Mouse (Mus musculus): ENCODE measurements at regions not wholly inside any gene's neighbourhood (a gene's known extent, or its start where the extent isn't known, plus 50 kb on each side); places are given as distances from the start of the nearest gene placed in this dataset.
A peak's percentile ranks its signal among the peaks of the same experiment; 100 is the strongest.
"Not testable (repeated sequence)": the region's sequence is repeated elsewhere in the genome, so short reads cannot be mapped to it uniquely, and the experiment has no call there.

DNA sequence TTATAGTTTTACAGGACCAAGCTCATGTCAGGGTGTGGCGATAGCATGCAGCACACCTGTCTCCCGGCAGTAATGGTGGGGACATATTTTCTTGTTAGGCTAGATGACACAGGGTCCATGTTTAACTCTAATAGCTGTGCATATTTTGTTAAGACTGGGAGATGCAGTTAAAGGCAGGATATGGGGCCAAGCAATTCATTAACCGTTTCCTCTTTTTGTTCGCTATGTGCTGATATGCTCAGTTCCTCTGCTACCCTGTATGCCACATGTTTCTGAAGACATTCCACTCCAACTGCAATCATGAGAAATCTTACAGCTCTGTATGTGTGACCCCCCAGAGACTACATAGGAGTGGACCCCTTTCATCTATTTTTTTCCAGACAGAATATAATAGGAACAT is 104.0 kb upstream of the Stt3b start:
- no peak for DNase-seq (ENCODE audit: low read depth, low spot score)

DNA sequence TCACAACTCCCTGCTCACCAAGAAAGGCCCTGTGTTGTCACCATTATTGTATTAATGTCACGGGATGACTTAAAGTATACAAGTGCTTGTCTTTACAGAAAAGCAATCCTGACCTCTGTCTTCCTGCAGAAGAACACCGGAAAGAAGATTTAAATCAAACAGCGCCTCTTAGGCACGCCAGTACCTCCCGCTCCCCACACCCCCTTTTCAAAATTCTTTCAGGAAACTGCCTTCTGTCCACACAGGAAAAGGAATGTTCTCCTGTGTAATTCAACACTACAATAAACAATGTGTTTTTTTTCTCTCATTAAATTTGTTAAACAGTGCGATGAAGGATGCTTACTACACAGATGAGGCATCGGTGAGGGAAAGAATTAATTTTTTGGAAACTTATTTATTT is 112.6 kb upstream of the Stt3b start:
- no peak for DNase-seq (ENCODE audit: low read depth, low spot score)

DNA sequence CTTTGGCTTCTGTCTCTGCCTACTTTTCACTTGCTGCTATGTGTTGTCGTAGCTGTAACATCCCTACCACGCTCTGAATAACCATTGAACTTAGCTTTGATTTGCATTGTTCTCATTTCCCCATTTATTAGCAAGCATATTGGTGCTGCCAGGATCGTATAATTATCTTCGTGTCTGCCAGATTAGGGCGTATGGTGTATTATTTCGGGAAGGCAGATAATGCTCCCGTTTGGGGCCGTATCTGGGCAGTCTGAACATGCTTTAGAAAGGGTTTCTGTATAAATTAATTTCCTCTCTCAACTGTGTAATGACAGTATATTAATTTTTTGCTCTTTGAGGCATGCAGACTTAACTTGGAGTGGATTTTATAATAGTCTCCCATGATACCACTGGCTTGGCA is 116.5 kb upstream of the Stt3b start:
- no peak for DNase-seq (ENCODE audit: low read depth, low spot score)

GRCm38 (mm10) chr9:115430271-115430670 is 120.0 kb upstream of the Stt3b start:
- no peak for DNase-seq (ENCODE audit: low read depth, low spot score)

GRCm38 (mm10) chr9:115434696-115435095 is 124.5 kb upstream of the Stt3b start:
- DNase-seq (ENCODE audit: low read depth, low spot score), result no peak

GRCm38 (mm10) chr9:115436301-115436700 is 126.1 kb upstream of the Stt3b start:
- no peak for DNase-seq (ENCODE audit: low read depth, low spot score)

DNA sequence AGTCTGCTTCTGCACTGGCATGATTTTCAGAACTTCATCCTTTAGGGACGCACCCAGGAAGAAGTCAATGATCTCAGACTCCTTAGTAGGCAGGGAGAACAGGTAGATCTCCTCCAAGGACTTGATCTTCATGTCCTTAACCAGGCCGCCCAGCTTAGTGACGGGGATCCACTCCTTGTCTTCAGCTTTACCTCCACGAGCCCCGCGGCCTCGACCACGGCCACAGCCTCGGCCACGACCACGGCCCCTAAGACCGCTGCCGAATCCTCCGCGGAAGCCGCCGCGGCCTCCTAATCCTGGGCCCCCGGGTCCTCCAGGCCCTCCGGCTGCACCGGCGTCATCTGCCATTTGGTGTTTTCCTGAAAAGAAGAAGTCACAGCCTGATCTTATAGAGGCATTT is 128.0 kb upstream of the Stt3b start:
- DNase-seq (ENCODE audit: low read depth, low spot score), result not testable (repeated sequence)

- no peak for DNase-seq (ENCODE audit: low read depth, low spot score)
Observed at GRCm38 (mm10) chr9:115446681-115447080, 136.5 kb upstream of the Stt3b start.

DNA sequence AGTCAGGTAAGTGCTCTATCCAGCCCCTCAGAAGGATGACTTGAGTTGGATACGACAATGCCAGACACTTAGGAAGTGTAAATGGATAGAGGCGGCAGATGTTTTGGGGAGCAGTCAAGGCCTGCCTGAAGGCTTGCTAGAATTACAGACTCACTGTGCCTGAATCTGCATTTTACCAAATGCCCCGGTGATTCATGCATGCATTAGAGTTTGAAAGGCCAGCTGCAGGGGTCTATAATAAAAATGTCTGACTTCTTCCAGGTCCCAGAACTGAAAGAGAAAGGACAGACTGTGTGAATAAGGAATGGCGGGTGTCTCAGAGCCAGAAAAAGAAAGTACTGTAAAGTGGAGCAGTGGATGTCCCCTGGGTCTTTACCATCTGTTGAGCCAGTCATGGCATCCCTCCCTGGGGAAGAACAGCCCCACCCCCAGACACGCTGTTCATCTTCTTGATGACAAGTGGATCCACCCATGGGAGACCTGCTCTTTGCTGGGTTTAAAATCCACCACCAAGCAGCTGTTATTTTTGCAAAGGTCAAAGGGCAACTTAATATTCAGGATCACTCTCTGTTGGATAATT is 140.6 kb upstream of the Stt3b start:
- DNase-seq (ENCODE audit: low read depth, low spot score), result no peak

GRCm38 (mm10) chr9:115454771-115455170 is 144.6 kb upstream of the Stt3b start:
- no peak for DNase-seq (ENCODE audit: low read depth, low spot score)

GRCm38 (mm10) chr9:115456121-115456520 is 145.9 kb upstream of the Stt3b start:
- DNase-seq (ENCODE audit: low read depth, low spot score), result no peak

GRCm38 (mm10) chr9:115456638-115457037 is 146.4 kb upstream of the Stt3b start:
- DNase-seq (ENCODE audit: low read depth, low spot score), result no peak

DNA sequence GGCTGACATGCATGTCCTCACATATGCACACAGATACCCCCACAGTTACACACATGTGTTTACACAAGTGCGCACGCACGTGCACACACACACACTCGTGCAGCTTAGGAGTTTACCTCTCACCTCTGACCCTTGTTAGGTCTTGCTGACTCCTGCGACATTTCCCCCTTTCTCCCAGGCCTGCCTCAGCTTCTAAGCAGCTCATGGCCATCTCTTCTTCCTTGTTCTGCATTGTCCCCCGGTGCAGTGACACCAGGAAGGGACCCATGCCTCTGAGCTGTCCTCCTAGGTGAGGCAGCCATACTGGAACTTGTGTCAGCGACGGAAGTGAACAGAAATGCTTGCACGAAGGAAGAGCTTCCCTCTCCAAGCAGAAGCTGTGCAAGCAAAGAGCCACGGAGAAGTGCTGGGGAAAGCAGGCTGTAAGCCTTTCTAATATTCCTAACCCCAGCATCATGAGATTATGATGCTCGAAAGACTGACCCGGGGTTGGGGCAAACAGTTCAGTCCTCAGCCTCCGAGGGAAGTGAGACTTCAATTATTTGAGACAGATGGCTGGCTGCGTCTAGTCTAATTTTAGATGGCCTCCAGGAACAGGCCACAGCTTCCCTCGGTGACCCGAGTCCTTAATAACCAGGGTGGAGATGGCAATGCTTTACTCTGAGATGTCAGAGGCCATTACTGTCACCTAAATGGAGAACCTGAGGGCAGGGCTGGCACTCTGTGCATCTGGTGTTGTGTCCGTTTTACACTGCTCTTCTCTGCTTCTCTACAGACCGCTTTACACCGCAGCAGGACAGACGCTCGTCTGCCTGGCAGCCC is 147.9 kb upstream of the Stt3b start:
- DNase-seq (ENCODE audit: low read depth, low spot score), result peak; percentile 25

DNA sequence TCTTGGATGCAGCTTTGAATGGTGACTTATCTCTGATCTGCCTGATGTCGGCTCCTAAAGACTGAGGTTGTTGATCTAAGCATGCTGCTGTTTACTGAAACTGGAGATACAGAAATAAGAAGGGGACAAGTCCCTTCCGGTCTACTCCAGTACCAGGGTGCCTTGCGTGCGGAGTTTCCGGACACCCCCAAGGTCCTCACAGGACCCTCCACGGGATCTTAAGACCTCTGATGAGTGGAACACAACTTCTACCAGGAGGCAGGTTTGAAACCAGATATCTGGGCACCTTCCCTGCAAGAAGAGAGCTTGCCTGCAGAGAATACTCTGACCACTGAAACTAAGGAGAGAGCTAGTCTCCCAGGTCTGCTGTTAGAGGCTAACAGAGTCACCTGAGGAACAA is 148.9 kb upstream of the Stt3b start:
- not testable (repeated sequence) for DNase-seq (ENCODE audit: low read depth, low spot score)

- no peak for DNase-seq (ENCODE audit: low read depth, low spot score)
Observed at GRCm38 (mm10) chr9:115465326-115465725, 155.1 kb upstream of the Stt3b start.

DNA sequence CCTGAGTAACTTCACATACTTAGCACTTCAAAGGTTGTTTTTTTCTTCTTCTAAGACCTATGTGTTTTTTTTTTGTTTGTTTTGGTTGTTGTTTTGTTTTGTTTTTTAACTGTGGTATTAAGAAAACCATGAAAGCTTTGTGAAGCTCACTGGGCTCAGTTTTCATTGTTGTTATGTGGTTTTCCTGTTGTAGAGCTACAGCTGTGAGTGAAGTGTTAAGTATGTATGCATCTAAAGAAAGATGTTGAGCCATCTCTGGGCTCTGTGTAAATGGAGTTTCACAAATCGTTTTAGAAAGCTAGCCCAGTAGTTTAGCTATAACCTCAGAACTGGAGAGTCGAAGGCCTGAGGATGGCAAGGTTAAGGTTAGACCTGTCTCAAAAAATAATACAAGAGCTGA is 158.4 kb upstream of the Stt3b start:
- no peak for DNase-seq (ENCODE audit: low read depth, low spot score)

- DNase-seq (ENCODE audit: low read depth, low spot score), result no peak
Observed at GRCm38 (mm10) chr9:115471582-115471981, 161.4 kb upstream of the Stt3b start.

DNA sequence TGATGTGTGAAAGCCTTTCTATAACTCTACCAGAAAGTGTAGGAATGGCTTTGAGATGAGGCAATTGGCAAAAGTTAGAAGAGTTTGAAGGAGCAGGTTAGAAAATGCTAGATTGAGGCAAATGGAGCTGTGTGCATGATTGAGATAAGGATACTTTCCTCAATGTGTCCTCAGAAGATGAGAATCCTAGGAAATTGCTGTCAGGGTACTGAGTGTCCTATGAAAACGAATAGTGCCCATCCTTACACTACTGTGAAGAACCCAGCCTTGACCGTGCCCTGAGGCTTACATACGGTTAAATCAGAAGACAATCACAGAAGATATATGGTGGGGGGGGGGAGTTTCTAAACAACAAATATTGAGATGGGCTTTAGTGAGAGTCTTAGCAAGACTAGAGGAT is 162.8 kb upstream of the Stt3b start:
- no peak for DNase-seq (ENCODE audit: low read depth, low spot score)

- no peak for DNase-seq (ENCODE audit: low read depth, low spot score)
Observed at GRCm38 (mm10) chr9:115473847-115474246, 163.6 kb upstream of the Stt3b start.

DNA sequence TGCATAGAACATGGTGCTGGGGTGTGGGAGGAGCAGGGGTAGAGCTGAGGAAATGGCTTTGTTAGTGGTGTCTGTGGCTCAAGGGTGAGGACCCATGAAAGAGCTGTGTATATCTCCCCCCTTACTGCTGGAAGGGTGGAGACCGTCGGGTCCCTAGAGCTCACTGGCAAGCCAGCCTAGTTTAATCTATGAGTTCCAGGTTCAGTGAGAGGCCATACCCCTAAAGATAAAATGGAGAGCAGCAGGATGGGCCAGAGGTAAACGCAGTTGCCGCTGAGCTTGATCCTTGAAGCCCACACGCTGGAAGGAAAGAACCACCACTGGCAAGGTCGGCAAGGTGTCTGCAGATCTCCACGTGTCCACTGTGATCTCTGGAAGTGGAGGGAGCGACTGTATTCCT is 164.1 kb upstream of the Stt3b start:
- no peak for DNase-seq (ENCODE audit: low read depth, low spot score)

DNA sequence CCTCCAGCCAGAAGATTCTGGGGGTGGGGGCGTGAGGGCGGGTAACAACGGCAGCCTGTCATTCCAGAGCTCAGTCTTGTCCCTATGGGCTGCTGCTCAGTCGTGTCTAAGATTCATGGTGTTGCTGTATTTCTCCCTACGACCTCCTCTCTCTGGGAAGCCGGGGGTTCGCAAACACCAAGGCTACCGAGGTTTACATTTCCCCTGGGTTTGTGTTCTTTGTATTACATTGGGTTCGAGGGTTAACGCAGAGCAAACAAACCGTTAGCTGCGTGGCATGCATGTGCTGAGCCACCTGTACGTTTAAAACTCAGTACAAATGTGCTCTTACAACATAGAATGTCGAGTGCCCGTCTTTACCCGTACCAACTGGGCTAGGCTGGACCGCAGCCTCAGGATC is 166.0 kb upstream of the Stt3b start:
- DNase-seq (ENCODE audit: low read depth, low spot score), result no peak

DNA sequence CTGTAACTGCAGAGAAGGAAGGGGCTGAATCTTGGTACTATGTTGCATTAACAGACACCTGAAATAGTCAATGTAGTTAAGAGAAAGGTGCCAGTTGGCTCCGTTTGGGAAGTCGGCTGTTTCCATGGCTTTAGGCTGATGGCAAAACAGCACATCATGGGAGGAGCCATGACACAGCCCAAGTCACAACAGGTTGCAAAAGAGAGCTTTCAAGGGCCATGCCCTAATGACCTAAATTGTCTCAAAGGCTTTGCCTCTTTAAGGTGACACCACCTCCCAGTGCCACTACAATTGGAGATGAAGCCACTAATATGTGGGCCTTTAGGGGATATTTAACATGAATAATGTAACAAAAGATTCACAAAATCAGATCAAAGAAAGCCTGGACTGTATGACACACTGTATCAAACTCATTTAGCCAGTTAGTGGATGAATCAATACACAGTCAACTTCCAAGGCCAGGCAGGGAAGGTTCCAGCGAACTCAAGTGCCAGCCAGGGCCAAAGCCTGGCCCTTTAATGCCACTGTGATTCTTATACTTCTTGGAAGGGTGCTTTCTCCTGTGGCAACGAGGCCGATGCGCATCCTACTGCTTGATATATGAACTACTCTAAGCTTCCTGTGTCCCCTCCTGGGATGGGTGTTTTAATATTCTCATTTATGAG is 167.5 kb upstream of the Stt3b start:
- no peak for DNase-seq (ENCODE audit: low read depth, low spot score)

GRCm38 (mm10) chr9:115478946-115479345 is 168.7 kb upstream of the Stt3b start:
- no peak for DNase-seq (ENCODE audit: low read depth, low spot score)

All from retina, adult 2 months (tissue).